Mouse (Mus musculus) gastrocnemius, adult 8-10 months (tissue): ENCODE measurements around the gene Cyp46a1. TPM values are rescaled to one million over a fixed set of nuclear protein-coding genes. Genes with fewer than 3 reads are reported as not detected.
A peak's percentile ranks its signal among the peaks of the same experiment; 100 is the strongest.

ENCODE experiments used
- DNase-seq, 2 experiments: peaks; one replicate each; pipeline ENCODE4 v3.0.0; 2022; ENCODE audit warnings: low spot score in 2 of 2
- total RNA-seq, 4 experiments: library from RNA; stranded (reverse); gene quantifications; 2 replicates each; pipeline ENCODE4 v1.2.4; 2022

The Cyp46a1 gene
- total RNA-seq, 4 experiments from 2014 or later = 0.13 to 0.44 (median 0.19) TPM

DNA sequence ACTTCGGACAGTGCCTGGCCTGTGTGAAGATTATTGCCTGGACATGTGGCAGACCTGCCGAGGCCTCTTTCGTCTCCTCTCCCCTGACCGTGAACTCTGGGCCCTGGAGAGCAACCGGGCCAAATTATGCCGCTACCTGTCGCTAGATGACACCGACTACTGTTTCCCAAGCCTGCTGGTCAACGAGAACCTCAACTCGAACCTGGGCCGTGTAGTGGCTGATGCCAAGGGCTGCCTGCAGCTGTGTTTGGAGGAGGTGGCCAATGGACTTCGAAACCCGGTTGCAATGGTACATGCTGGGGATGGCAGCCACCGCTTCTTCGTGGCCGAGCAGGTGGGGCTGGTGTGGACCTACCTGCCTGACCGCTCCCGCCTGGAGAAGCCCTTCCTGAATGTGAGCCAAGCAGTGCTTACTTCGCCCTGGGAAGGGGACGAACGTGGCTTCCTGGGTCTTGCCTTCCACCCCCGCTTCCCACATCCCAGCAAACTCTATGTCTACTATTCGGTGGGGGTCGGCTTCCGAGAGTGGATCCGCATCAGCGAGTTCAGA is 22.4 kb upstream of the Cyp46a1 start:
- DNase-seq = no peak

DNA sequence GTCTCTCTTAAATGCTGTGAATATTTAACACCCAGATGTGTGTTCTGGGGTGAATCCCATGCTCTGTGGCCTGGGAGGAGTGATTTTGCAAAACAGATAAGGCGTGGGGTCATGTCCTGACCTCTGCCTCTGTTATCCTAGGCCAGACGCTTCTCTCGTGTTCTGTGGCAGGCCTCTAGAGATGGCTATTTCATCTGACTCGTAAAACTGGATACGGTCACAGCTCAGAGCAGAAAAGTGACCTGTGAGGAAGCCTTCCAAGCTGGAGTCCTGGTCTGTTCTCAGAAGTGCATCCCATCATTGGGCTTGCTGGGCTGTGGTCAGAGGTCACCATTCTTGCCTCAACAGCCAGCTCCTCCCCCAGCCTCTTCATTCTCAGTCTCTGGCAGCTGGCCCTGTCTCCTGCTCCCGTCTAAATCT is 21.7 kb upstream of the Cyp46a1 start:
- no peak for DNase-seq

DNA sequence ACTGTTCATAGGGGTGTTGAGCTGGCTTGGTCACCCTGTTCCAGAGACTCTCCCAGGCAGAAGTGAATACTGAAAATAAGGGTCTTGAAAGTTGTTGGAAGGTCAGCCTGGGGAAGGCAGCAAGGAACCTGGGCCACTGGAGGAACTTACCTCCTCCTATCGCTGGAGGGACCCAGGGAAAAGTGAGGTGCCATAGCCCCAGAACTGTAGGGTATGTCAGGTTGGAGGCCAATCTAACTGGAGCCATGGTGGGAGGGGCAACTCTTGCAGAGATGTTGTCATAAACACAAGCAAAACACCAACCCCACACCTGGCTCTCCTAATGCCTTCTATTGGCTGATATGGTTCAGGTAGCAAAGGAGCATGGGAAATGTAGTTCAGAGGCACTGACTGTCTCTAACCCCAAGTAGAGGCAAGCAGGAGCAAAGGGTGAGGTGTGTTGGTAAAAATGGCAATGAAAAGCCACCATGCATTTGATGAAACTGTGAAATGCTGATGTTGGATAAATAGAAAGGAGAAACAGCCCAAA is 20.9 kb upstream of the Cyp46a1 start:
- DNase-seq = no peak

DNA sequence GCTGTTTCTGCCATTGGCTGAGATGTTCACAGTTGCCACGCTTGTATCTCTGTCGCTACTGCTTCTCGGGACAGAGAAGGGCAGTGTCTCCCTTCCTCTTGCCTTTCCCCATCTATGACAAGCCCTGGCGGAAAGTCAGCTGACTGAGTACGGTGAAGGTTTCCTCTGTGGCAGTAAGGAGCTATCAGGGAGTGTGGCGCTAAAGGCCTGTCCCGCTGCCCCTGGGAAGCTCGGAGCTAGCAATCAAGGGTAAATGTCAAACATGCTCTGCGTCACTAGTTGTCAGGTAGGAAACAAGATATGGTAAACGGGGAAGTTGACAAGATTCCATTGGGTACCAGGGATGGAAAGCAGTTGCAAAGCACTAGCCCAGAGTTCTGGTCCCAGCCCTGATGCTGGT is 18.4 kb upstream of the Cyp46a1 start:
- no peak for DNase-seq

DNA sequence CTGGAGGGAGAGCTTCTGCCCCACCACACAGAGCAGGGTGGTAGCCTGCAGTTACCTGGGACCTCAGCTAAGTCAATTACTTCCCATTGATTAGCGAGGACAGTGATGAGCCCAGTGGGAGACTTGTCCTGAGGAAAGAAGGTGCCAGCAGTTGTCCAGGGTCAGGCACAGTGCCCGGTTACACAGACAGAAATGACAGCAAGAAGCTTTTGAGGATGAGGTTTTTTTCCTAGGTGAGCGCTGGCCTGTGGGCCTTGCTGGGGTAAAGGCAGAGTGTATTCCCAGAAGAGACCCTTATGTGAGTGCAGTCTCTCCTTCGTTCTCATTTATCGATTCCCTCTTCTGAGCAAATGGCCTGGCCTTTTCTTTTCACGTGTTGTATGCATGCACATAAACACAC is 17.5 kb upstream of the Cyp46a1 start:
- DNase-seq = no peak

DNA sequence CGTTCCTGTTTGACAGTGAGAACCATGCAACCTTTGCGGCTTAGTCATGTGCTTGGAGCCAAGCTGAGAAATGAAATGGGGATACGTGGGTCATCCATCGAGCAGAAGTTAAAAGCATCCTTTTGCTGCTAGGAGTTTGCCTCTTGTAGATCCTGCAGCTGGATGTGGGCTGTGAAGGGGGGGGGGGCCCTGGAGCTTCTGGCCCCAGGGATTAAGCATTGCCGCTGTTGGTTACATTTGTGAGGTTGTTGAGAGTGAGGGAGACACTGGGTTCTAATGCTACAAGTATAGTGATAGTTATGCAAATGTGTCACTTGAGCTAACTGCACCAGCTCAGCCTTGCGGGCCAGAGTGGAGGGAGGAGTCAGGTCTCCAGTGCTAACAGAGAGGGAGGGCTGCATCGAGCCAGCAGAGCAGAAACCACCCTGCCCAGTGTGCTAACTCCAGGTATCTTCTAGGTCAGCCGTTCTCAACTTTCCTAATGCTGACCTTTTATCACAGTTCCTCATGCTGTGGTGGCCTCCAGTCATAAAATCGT is 16.9 kb upstream of the Cyp46a1 start:
- no peak for DNase-seq

GRCm38 (mm10) chr12:108317826-108318430 is 16.3 kb upstream of the Cyp46a1 start:
- DNase-seq = no peak

- no peak for DNase-seq
These were observed 15.7 kb upstream of the Cyp46a1 start for GRCm38 (mm10) chr12:108318499-108318898.

DNA sequence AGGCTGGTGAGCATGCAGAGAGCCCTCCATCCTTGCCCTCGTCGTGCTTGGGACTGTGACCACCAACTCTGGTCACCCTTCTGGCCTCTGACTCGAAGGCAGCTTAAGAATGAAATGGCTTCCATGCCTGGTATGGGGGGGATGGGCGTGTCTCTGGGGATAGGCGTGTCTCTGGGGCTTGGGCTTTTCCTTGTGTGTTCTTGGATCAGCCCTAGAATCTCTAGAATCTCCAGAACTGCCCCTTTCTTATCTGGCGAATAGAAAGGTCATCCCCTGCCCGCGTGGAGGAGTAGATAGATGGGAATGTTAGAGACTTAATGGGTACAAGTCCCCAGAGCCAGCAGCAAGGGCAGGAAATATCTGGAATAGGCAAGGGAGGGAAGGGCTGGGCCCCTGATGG is 14.1 kb upstream of the Cyp46a1 start:
- no peak for DNase-seq

- no peak for DNase-seq
These were observed 7.8 kb upstream of the Cyp46a1 start for GRCm38 (mm10) chr12:108326401-108326800.

DNA sequence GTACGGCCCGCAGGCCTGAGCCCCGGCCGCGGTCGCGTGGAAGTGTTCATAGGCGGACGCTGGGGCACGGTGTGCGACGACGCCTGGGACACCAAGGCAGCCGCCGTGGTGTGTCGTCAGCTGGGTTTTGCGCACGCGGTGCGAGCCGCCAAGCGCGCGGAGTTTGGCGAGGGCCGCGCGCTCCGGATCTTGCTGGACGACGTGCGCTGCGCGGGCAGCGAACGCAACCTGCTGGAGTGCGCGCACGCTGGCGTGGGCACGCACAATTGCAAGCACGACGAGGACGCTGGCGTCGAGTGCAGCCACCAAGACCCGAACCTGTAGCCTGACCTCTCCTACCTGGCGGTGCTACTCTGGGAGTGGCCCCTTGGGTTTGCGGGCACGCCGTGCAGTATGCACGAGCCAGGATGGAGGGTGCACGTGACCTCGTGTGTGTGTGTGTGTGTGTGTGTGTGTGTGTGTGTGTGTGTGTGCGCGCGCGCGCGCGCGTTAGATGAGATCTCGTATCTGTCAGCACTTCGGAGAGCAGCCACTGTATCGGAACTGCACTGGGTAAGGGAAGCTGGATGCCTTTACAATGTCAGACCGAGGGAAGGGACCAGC is 6.2 kb upstream of the Cyp46a1 start:
- no peak for DNase-seq

DNA sequence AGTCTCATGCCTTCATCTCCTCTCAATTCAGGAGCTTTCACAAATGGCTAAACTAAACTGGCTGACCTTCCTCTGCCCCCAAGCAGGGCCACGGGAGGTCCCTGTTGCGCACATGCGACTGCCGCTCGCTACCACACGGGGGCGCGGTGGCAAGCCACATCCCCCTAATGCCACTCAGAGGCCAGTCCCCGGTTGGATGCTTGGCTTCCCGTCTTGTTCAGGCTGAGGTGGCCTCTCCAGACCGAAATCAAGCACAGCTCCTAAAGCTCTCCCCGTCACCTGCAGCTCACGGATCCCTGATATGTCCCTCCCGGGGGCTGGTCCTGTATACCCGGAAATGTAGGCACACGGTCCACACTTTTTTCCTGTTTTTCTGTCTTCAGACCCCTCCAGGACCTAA is 1.1 kb upstream of the Cyp46a1 start:
- peak; percentile 80 to 83 for DNase-seq

DNA sequence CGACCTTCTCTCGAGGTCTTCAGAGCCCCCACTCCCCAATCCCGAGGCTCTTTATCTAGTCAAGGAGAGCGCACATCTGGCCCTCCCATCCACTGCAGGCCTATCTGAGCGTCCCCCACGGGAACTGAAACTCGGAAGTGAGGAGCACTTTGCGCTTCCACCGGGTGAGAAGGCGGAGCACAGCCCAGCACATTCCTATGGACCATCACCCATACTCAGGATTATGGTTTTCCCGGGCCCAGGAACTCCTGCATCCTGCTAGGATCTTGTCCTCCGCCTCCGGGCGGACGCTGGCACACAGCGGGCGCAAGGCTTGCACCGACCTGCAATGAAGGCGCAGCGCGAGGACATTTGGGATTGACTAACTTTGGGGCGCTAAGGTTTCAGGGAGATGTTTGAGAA is 699 bp upstream of the Cyp46a1 start:
- no peak for DNase-seq

DNA sequence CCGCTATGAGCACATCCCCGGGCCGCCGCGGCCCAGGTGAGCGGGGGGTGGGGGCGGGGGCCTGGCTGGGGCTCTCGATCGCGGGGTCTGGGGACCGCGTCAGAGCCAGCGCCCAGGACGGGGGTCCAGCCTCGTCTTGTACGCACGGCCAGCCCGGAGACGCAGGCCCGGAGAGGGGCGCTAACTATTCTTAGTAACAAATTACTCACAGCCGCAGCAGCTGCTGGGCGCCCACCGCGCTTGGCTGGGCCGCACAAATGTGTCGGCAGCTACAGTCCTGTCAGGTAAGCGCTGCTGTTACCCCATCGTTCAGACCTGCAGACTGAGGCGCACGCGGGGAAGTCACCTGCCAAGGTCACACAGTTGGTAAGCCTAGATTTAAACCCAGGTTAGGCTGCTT is 348 bp downstream of the Cyp46a1 start:
- no peak for DNase-seq

DNA sequence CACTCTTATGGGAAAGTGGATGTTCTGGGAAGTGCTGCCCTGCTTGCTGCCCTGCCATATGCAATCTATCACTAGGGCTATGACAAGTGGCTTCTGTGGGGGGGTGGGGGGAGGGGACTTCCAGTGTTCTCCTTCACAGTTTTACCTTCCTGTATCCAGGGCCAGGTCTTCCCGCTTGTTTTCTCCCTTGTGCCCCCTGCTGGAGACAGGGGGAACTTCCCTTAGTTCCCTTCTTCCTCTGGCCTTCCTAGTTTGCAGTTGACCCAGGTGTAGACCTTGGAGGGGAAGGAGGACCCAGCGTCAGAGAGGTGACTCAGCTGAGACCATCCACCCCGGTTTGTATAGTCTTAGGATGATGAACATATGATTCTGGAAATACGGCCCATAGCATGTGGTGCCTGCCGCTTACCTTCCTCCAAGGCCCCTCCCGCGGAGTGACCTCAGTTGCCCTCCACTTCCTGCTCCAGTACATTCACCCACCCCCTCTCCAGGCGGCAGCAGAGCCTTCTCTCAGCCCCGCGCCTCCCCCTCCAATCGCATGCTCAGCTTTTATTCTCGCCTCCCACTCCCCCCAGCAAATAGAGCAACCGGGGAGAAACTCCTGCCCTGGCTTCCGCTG is 4.5 kb downstream of the Cyp46a1 start:
- DNase-seq = no peak

- no peak for DNase-seq
These were observed 14.0 kb downstream of the Cyp46a1 start for GRCm38 (mm10) chr12:108348151-108348550.

DNA sequence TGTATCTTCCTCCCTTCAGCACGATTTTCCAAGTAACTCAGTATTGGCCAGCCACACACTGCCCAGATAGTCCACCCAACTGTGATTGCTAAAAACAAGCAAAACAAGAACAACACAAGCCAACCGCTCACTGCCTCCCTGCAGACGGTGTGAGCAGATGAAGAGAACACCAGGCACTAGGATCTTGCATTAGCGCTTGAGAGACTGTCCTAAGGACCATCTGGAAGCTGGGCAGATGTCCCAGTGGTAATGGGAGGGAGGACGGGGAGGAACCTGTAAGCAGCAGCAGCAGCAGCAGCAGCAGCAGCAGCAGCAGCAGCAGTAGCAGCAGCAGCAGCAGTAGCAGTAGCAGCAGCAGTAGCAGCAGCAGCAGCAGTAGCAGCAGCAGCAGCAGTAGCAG is 14.8 kb downstream of the Cyp46a1 start:
- DNase-seq = no peak

GRCm38 (mm10) chr12:108350931-108351330 is 16.8 kb downstream of the Cyp46a1 start:
- no peak for DNase-seq

GRCm38 (mm10) chr12:108352371-108353136 is 18.4 kb downstream of the Cyp46a1 start:
- no peak for DNase-seq

DNA sequence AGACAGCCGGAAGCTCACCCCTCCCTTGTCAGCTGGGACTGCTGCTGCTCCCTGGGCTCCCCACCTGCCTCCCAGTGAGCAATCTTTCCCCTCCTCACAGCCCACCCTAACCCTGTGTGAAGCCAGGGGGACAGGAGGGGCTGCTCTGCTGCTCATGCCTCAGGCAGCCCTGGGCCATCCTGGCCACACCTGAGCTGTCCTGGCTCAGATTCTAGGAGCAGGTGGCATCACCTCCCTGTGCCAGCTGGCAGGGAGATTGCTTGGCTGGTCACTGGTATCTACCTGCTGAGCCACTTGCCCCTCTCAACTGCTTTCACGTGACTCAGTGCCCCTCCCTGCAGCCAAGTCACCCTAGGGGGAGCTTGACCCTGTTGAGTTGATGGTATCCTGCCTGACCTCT is 20.1 kb downstream of the Cyp46a1 start:
- no peak for DNase-seq

- DNase-seq = no peak
These were observed 21.1 kb downstream of the Cyp46a1 start for GRCm38 (mm10) chr12:108355271-108355670.

DNA sequence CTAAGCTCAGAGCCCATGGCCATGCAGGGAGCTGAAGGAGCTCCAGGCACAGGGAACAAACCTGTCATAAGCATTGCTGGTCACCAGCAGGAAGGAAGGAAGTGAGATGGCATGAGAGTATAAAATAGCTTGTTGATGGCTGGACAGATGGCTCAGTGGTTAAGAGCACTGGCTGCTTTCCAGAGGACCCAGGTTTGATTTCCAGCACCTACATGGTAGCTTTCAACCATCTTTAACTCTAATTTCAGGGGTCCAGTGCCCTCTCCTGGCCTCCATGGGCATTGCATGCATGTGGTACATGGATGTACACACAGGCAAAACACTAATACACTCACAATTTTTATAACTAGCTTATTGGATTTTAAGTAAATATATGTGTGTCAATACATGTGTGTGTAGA is 21.8 kb downstream of the Cyp46a1 start:
- no peak for DNase-seq
